Mouse (Mus musculus): Measurements from ENCODE around the gene Mapk11.

Mapk11 gene

GRCm38 (mm10) chr15:89140659-89141252, 8.7 kb downstream of the Mapk11 start, which contains the start of gene Mapk12:
Gene Mapk12 (minus strand): TSS chr15:89140703.
- peak; percentile 59 to 77 for DNase-seq

GRCm38 (mm10) chr15:89140048-89140658, 9.3 kb downstream of the Mapk11 start:
- peak; percentile 47 to 62 for DNase-seq

GRCm38 (mm10) chr15:89138531-89138930, 10.9 kb downstream of the Mapk11 start:
- DNase-seq: no peak

- DNase-seq: no peak
Measured at GRCm38 (mm10) chr15:89138046-89138405, 11.4 kb downstream of the Mapk11 start.

- DNase-seq: no peak
Measured at GRCm38 (mm10) chr15:89137378-89138045, 11.9 kb downstream of the Mapk11 start.

- no peak for DNase-seq
Measured at GRCm38 (mm10) chr15:89136461-89137155, 12.8 kb downstream of the Mapk11 start.

GRCm38 (mm10) chr15:89131316-89131715, 18.1 kb downstream of the Mapk11 start:
- DNase-seq: no peak

- no peak for DNase-seq
Measured at GRCm38 (mm10) chr15:89130245-89130644, 19.2 kb downstream of the Mapk11 start.

- DNase-seq: peak; percentile 90 to 92
Measured at GRCm38 (mm10) chr15:89128382-89129350, 20.8 kb downstream of the Mapk11 start, which contains the start of gene Hdac10. Gene Hdac10 (minus strand): TSS chr15:89128700.

- no peak for DNase-seq
Measured at GRCm38 (mm10) chr15:89127364-89127940, 22.0 kb downstream of the Mapk11 start.

GRCm38 (mm10) chr15:89126622-89127021, 22.8 kb downstream of the Mapk11 start:
- DNase-seq: no peak

GRCm38 (mm10) chr15:89125351-89125750, 24.1 kb downstream of the Mapk11 start:
- DNase-seq: no peak

GRCm38 (mm10) chr15:89124312-89124711, 25.1 kb downstream of the Mapk11 start:
- DNase-seq: no peak

GRCm38 (mm10) chr15:89123595-89123994, 25.8 kb downstream of the Mapk11 start:
- DNase-seq: peak; percentile 75 to 83

GRCm38 (mm10) chr15:89122649-89123366, 26.6 kb downstream of the Mapk11 start, which contains the start of gene Tubgcp6:
Gene Tubgcp6 (minus strand): TSS chr15:89123112.
- peak; percentile 98 for DNase-seq

- no peak for DNase-seq
Measured at GRCm38 (mm10) chr15:89118007-89118406, 31.4 kb downstream of the Mapk11 start.

- no peak for DNase-seq
Measured at GRCm38 (mm10) chr15:89110147-89110546, 39.3 kb downstream of the Mapk11 start.

- no peak for DNase-seq
Measured at GRCm38 (mm10) chr15:89106976-89107375, 42.5 kb downstream of the Mapk11 start.

- DNase-seq: no peak
Measured at GRCm38 (mm10) chr15:89106073-89106472, 43.4 kb downstream of the Mapk11 start.

- no peak for DNase-seq
Measured at GRCm38 (mm10) chr15:89104425-89104824, 45.0 kb downstream of the Mapk11 start.

- DNase-seq: no peak
Measured at GRCm38 (mm10) chr15:89103921-89104320, 45.5 kb downstream of the Mapk11 start.
